Mouse (Mus musculus) adrenal gland (tissue): Measurements from ENCODE around the gene Kdm2b.

Experiments used
- intact Hi-C: fragments of 180-260 bp; cut with DNase I; formaldehyde crosslinking; loops from one replicate; pipeline ENCODE4 v1.15.1; 2025

The Kdm2b gene

DNA sequence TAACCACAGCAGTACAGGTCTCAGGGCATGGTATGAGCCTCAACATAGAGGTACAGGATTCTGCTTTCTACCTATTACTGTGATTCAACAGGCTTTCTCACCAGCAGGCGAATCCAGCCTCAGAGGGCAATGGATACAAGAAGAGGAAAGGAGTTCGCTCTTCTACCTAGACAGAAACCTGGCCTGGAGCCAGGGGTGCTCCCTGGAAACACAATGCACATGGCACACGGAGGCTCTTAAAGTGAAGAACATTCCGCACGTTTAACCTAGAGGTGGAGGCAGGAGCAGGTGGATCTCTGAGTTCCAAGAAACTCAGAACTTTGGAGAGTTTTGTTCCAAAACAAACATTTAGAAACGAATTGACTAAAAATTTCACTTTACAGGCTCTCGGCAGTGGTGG, 58.6 kb downstream of the Kdm2b start:
- intact Hi-C loops, result no loop called here

DNA sequence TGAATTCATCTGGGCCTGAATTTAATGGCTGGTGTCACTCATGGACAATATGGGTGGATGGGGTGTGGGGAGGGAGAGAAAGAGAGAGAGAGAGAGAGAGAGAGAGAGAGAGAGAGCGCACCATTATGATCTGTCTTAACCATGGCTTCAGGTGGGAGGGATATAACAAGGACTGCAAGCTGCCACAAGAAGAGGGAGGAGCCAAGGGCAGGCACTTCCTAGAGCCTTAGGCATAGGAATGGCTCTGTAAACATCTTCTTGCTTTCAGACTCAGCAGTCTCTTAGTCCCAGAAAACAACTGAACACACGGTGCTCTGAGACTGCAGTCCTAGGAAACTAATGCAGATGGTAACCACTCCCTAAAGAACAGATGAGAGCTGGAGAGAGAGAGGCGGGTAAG, 61.3 kb downstream of the Kdm2b start:
- intact Hi-C loops, result loop anchor here (5.0 to 10.0 kb wide), 2 partner anchors 87 to 119 kb away; partner anchors contain the start of genes Morn3 and Orai1

DNA sequence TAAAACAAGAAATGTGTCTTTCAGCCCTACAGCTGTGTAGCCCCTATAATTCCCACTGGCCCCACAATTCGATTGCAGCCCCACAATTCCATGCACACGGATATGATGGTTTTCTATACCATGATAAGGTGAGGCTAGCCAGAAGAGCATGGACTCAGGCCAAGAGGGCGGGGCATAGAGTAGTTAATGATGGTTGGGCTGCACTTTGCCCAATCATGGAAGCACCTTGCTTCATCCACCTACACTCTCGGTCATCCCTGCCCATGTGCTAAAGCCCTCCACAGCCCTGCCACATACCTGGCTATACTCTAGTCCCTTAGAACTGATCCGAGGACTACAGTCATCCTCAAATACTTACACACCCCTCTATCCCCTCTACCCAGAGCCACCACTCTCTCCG, 61.9 kb downstream of the Kdm2b start:
- intact Hi-C loops, result loop anchor here (5.0 to 10.0 kb wide), 2 partner anchors 87 to 120 kb away; partner anchors contain the start of genes Morn3 and Orai1

DNA sequence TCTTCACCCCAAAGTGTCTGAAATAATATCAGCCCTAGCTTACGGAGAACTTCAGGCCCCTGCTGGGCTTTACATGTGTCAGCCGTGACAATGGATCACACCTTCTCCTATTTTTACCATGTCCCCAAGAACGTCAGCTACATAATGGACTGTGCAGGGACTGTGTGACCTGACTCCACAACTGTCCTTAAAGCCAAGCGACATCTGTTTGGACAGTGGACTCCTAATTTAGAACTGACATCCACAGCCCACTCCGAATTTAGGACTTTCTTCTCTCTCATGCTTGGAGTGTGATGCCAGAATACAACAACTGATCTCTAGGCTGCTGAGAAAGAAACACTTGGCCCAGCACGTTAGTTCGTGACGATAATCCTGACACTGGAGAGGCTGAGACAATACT, 62.5 kb downstream of the Kdm2b start:
- intact Hi-C loops, result loop anchor here (5.0 to 10.0 kb wide), 2 partner anchors 88 to 120 kb away; partner anchors contain the start of genes Morn3 and Orai1

DNA sequence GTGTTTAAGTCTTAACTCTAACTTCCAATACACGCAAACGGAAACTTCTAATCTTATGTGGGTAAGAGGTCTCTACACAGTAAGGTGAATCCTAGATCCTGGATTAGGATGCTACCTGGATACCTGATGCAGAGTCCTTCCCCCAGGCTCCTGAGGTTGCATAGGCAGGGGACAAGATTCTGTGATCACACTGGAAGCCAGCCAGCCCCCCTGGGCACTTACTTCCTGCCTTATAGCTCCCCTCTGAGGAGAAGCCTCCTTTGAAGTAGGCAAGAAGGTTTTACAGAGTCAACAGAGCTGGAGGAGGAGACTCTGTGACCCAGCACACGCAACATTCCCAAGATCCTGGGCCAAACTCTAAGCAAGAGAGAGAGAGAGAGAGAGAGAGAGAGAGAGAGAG, 63.3 kb downstream of the Kdm2b start:
- intact Hi-C loops, result loop anchor here (5.0 to 10.0 kb wide), 2 partner anchors 88 to 121 kb away; partner anchors contain the start of genes Morn3 and Orai1

DNA sequence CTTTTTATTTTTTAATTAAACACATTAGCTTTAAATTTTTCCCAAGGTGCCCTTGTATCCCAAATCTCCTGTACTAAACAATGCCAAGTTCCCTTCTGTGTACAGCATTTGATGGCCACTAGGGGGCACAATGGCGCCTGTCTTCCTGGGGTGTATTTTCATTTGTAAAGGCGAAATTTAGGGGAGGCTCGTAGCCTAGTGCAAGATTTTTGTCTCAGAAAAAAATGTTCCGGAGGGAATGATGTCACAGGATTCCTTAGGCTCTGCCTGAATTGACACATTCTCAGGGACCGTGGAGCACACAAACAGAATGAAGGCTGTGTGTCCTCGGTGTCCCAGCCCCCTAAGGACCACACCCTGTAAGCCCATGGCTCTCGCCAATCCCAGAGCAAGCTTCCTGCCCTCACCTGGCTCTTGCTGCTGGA, 64.1 kb downstream of the Kdm2b start:
- intact Hi-C loops, result loop anchor here (5.0 to 10.0 kb wide), 2 partner anchors 89 to 122 kb away; partner anchors contain the start of genes Morn3 and Orai1

DNA sequence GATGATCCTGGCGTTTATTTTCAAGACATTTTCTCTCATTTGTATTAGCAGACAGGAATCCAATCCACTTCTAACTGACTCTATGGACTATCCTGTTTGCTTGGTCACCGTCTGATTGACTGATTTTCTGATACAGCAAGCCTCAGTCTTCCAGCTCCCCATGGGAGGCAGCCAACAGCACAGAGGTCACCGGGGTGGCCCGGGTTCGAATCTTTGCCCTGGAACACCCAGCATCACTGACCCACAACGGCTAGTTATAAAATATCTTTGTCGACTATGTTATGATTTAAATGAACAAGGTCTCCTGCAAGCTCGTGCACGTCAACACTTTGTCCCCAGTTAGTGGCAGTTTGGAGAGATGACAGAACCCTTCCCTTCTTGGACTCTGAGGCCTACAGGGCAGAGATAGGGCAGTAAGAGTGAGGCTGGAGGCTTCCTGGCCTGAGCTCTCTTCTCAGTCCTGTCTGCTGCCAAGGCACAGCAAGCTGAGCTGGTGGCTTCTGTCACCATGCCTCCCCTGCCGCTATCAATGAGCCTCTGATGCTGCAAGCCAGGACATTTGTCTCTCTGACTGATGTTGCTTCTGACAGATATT, 65.7 kb downstream of the Kdm2b start:
- intact Hi-C loops, result loop anchor here (10.0 kb wide), 1 partner anchor 91 kb away; the partner anchor contains the start of gene Orai1

DNA sequence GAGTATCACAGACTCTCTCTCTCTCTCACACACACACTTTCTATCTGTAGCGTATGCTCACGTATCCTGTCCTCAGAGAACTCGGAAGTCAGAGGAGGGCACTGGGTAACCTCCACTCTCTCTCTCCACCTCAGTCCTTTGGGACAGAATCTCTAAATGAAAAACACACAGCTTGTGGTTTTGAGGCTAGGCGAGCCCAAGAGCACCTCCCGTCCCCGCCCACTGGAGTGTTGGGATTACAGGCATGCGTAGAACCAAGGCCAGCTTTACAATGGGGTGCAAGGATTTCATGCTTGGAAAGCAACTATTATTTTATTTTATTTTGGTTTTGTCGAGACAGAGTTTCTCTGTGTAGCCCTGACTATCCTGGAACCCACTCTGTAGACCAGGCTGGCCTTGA, 67.7 kb downstream of the Kdm2b start:
- intact Hi-C loops, result loop anchor here (10.0 kb wide), 1 partner anchor 93 kb away; the partner anchor contains the start of gene Orai1

DNA sequence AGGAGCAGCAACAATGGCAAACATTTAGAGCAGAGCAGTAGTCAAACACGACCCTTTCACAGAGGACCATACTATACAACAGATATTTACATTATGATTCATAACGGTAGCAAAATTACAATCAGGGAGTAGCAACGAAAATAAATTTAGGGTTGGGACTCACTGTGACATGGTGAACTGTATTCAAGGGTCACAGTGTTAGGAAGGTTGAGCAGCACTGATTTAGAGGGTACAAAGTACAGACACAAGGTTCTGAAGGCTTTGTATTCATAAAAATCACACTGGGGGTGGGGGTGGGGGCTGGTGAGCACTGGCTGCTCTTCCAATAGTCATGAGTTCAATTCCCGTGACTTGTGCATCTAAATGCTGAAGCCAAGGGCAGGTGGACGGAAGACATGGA, 69.1 kb downstream of the Kdm2b start:
- intact Hi-C loops, result loop anchor here (10.0 kb wide), 1 partner anchor 94 kb away; the partner anchor contains the start of gene Orai1

DNA sequence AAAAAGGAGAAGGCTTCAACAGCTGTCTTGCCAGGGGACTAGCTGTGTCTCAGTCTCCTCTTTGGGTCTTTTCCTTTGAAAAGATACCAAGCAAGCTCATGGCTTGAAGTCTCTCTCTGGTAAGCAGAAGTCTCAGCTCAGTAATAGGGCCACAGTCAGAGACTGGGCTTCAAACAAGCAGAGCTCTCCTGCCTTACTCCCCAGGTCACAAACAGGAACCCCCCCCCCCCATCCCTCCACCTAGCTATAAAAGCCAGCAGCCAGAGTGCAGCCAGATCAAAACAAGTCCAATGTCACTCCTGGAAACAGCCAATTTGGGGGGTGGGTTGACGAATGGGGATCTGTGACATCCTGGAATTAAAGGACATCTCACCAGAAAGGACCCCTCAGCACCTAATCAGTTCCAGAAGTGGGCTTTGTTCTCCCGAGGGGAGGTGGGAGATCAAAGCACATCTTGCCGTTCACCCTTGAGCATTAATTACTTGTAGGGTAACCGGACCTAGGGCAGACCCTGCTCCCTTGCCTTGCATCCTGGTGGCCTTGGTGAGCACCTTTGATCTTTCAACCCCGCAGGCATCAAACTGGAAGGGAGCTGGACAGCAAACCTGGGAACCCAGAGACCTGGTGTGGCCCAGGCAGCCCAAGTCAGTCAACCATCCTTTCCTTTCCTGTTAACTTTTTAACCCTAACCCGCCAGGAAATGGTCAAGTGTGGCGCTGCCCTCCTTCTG, 71.5 kb downstream of the Kdm2b start:
- intact Hi-C loops, result no loop called here

DNA sequence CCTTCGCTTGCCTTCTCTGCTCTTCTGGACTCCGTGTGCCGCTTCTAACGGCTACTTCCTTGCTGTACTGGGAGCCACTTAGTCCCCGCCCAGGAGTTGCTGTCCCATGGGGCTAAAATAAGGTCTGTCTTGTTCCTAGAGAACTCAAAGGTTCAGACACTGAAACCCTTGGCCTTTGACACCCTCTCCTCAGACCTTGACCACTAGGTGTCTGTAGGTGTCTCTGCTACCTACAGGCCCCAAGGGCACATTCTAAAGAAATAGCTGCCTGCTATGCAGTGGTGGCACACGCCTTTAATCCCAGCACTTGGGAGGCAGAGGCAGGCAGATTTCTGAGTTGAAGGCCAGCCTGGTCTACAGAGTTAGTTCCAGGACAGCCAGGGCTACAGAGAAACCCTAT, 73.5 kb downstream of the Kdm2b start:
- intact Hi-C loops, result no loop called here

DNA sequence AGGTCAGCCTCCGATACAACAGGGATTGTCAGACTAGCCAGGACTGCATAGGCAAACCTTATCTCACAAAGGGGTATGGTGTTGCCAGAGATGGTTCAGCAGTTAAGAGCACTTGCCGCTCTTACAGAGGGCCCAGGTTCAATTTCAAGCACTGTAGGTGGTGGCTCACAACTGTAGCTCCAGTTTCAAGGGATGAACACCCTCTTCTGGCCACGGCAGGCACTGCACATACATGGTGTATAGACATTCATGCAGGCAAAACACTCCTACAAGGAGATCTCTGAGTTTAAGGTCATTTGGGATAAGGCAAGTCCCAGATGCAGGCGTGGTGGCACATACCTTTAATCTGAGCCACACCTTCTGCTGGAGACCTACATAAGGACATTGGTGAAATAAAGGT, 76.8 kb downstream of the Kdm2b start:
- intact Hi-C loops, result no loop called here

DNA sequence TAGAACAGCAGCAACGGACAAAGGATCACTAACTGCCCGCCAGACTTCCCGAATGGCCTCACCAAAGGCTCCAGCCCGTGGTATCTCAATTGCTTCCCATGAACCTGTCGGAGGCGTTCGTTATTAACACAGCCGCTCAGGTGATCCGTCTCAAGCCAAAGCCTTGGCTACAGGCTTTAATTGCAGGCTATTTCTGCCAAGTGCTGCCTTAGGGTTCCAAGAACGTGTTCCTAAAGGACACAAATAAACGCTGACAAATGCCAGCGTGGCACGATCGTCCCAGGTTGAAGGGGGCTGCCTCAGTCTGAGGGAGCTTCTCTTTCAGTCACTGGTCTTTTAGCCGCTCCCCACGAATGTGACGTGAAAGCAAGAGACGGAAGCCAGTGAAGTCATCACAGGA, 80.1 kb downstream of the Kdm2b start:
- intact Hi-C loops, result no loop called here

DNA sequence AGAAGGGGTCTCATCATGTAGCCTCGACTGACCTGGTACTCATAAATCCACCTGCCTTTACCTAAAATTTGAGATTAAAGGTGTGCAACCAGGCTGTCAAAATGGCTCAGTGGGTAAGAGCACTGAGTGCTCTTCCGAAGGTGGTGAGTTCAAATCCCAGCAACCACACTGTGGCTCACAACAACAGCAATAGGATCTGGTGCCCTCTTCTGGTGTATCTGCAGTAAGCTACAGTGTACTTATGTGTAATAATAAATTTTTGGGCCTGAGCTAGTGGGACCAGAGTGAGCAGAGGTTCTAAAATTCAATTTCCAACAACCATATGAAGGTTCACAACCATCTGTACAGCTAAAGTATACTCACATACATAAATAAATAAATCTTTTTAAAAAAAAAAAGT, 81.6 kb downstream of the Kdm2b start:
- intact Hi-C loops, result no loop called here

DNA sequence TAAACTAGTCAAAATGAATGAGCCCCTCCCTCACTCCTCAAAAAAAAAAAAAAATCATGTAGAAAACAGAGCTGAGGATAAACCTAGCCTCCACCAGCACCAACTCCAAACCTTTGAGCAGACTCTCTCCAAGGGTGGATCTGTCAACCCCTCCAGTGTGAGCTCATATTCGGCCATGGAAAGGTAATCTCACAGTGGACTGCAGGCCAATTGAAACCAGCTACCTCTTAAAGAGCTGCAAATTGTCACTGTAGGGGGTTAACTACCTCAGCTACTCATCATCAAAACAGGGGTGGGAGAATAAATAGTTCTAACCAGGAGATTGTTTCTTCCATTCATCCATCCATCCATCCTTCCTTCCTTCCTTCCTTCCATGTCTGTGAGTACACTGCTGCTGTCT, 82.4 kb downstream of the Kdm2b start:
- intact Hi-C loops, result no loop called here

DNA sequence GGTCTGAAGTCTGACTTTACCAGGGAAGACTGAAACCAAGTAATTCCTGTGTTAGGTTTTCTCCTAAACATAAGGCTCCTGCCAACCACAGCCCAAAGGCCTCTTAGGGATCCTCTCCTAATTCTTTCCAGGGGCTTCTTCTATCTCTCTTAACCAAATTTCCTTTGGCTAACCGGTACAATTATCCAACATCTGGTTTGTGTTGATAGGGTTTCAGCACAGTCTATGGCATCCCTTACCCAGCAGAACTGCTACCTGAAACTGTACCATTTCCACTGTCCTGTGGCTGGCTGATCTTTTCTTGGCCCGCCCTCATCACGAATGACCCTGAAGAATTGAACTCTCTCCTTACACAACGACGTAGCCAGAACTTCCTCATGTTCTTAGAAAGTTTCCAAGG, 86.5 kb downstream of the Kdm2b start:
- intact Hi-C loops, result no loop called here

DNA sequence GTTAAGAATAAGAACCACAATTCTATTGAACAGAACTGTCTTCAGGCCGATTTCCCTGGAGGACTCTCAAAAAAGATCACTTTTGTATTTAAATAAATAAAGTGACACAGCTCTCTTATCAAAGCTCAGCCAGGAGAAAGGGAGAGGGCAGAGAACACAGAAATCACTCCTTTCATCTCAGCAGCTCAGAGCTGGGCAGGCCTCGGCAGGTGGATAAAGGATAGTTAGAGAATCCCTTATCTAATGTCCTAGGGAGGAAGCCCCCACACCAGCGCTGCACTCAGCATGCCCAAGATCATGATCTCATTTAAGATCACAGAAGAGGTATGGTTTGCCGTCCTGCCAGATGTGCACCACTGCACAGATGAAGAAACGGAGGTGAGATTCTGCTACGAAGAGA, 87.4 kb downstream of the Kdm2b start:
- intact Hi-C loops, result no loop called here

DNA sequence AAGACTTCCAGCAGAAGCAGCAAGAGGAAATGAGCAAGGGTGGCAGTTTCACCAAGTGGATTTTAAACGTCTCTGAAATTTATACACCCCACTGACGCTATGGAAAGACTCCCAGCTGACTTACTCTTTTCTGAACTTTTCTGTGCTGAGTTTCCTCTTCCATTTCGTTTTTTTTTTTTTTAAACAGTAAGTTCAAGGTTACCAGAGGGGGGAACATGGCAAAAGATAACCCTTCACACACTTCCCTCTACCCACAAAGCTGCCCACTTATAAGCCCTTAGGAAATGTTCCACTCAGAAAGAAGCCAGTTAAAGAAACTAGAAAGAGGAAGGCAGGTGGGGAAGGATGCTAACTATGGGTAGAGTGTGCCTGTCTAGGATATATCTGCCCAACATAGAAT, 88.0 kb downstream of the Kdm2b start:
- intact Hi-C loops, result no loop called here

DNA sequence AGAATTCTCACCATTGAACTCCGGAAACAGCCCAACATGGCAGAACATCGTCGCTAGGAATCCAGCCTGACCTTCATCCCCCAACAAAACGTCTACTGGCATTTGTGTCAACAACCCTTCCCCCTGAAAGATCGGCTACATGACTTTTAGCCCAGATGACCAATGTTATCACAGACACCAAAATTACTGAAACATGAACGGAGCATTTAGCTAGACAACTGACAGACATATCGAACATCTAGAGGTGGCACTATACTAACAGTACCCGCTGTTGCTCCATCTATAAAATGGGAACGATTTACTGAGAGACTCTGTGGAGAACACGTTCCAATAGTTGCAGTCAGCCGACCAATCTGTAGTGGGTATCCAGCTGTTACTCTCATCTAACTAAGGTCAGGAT, 88.4 kb downstream of the Kdm2b start:
- intact Hi-C loops, result no loop called here

DNA sequence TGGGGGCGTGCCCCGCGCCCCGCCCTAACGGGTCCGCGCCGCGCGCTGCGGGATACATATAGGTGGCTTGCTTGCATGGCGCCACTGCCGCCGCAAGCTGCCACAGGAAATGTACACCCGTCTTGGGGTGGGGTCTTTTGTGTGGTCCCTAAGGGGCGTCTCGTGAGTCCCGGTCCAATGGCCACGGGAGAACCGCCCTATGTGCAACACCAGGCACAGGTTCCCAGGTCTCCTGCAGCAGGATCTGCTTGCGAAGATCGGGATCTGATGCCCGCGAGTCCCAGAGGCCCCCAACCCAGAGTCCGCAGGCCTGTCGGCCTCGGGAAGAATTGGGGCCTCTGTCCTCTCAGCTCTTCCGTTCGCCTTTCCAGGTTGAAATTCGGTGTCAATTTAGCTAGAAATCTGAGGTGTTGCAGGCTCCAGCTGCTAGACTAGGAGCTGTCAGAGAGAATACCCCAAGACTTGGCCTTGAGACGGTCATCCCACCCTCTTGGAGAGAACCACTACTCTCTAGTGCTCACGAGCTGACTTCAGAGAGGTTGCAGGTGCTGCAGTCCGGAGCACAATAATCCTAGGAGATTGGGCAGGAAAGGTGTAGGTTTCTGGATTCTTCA, 89.0 kb downstream of the Kdm2b start:
- intact Hi-C loops, result no loop called here

DNA sequence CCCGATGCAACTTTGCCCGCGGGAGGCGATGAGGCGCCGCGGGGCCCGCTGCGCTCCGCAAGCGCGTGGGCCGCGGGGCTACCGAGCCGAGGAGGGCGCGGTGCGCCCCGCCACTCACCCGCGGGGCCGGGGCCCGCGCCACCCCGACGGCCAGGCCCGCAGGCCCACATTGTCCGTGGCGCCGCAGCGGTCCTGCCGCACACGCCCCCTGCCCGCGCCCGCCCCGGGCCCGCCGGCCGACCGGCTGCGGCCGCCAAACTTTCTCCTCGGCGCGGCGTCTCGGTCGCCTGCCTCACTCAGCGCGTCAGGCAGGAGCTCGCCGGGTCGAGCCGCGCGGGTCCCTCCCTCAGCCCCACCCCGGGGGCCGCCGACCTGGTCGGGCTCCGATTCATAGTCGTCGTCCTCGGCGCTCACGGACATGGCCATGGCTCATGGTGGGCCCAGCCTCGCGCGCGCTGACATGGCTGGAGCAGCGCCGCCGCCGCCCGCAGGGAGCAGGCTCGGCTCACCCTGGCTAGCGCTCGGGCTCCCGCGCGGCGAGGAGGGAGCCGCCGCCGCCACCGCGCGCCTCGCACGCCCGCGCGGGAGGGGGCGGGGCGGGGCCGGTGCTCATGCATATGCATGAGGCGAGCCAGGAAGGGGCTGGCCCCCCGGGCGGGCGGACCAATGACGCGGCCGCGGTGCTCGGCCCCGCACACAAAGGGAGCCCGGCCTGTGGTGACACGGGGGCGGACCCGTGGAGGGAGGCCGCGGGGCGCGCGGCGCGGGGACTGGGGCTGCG, 89.7 kb downstream of the Kdm2b start:
- intact Hi-C loops, result no loop called here
